Mouse (Mus musculus): ENCODE measurements around the gene Sh3kbp1.

The Sh3kbp1 gene

DNA sequence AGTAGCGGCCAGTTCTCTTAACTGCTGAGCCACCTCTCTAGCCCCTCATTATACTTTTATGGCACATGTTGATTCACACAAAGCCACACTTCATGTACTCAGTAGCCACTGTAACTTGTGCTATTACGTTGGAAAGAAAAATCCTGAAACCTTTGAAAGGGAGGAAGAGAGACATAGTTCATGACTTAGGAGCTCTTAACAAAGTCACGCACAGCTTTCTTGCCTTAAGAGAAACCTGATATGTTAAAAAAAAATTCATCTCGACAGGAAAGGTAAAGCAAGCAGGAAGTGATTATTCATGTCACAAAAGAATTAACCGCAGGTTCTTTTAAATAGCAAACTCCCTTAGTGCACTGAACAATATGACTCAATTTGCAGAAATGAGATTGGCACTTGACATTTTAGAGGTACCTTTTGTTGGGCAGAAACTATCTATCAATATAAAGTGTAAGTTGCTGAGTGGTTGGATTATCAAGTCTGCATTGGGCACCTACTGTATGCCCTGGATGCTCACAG, 51.3 kb downstream of the Sh3kbp1 start:
- no peak for DNase-seq

DNA sequence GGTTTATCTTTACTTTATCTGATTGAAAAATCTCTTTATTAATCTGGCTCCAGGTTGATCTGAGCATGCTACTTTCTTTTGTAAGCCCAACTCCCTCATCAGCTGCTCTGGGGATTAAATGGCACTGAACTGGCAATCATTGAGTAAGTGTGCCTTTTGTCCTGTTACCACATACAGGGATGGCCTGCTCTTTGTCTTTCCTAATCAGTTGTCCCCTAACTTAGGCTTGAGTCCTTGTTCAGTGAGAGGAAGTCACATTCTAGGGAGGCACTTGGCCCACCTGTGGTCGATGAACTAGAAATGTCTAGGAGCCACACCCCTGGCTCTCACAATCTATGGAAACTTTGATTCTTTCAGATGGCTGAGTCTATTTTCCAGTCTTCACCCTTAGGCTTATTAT, 58.4 kb downstream of the Sh3kbp1 start:
- DNase-seq = no peak

DNA sequence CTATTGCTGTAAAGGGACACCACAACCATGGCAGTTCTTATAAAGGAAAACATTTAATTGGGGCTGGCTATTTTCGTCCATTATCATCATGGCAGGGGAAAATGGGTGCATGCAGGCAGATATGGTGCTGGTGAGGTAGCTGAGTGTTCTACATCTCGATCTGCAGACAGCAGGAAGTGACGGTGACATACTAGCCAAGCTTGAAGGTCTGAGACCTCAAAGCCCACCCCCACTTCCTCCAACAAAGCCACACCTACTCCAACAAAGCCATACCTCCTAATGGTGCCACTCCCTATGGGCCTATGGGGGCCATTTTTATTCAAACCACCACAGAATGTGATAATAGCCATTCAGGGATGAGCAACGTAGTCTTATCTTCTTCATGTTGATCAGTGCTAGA, 59.8 kb downstream of the Sh3kbp1 start:
- no peak for DNase-seq

DNA sequence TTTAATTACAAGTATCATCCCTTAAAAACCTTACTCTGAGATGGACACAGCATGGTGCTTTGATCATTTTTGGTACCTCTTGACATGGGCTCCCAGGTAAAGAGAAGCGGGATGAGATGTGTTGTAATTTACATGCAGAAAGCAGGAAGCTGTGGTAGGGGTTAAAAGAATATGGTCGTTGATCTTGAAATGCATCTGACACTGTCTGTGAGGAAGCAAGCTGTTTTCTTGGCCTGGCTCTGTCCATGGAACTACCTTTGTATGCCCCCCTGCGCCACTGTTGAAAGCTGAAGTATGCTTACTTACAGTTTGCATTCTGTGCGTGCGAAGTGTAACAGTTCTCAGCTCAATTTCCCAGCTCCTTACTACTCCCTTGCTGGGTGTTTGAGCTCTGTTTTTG, 61.6 kb downstream of the Sh3kbp1 start:
- DNase-seq = no peak

DNA sequence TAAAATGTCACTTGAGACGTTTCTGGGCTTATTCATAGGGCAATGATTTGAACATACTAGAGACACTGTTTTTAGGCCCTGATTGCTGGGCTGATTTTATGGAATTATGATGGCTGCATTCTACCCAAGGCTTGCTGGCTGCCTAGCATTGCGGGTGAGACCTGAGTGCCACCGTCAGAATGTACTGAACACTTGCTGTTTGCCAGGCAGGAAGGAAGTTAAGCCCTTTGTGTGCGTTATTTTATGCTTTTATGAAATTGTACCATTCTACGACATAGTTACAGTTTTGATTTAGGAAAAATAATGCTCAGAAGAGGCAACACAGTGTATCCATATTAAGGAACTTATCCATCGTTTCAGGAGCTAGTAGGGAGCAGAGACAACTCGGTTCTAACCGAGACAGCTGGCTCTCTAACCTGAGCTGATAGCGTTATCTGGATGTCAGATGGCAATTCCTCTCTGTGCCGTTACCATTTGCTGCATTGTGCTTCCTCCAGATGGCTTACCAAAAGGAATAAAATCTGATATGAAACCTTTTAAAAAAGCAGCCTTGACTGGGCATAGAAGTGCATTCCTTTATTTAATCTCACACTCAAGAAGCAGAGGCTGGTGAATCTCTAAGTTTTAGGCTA, 62.8 kb downstream of the Sh3kbp1 start:
- DNase-seq = no peak

GRCm38 (mm10) chrX:159693126-159693525, 66.1 kb downstream of the Sh3kbp1 start:
- DNase-seq = no peak

DNA sequence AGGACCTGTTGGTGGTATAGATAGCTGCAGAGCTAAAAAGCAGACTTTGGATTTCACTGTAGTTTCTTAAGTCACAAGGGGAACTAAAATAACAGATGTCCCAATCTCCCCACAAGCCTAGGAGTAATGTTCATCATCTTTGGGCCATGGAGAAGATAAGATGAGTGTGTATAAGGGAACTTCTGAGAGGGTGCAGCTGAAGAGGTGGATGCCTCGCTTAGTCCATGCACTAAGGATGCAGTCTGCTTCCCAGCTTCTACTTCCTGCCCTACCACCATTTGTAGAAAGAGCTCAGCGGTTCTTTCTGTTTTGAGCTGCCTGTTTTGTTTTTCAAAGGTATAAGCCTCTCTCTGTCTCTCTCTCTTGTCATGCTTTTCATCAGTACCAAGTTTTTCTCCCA, 69.5 kb downstream of the Sh3kbp1 start:
- DNase-seq = no peak

GRCm38 (mm10) chrX:159697030-159697454, 70.0 kb downstream of the Sh3kbp1 start:
- no peak for DNase-seq

DNA sequence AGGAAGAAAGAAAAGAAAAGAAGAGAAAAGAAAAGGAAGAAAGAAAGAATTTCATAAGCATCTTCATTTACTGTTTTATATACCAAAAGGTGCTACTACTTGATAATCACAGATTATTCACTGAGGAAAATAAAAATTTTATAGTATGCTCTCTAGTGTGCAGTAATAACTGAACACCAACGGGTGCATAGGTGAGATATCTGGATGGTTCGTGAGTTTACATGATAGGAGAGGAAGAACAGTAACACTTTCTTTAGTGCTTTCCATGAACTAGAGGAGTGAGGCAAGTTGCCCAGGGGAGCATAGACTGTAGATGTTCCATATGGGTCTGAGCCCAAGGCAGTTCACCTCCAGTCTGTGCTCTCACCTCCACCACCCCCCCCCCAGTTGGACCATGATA, 75.8 kb downstream of the Sh3kbp1 start:
- DNase-seq = no peak

DNA sequence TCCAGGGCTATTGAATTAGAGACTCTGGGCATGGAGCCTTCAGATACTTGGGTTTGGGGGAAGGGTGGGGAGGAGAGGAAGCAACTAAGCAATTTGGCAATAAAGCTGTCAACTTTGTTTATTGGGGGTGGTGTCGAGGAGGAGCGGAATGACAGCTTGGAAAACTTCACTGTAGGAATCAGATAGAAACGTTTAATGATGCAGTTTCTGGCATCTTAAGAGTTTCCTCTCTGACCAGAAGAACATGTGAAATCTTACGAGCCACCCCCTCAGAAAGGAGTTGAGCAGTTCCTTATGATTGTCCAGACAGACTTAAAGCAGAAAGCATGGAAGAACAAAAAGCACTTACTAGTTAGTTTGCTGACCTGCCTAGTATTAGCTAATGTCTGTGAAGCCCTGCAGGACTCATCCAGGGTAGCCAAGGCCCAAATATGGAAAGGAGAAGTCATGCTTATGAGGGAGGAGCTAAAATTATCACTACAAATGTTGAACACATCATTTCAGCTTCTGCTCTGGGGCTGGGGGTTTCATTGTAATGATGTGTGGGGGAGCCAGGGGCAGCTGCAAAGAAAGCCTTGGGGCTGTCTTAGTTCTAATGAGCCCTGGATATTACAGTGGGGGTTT, 77.4 kb downstream of the Sh3kbp1 start:
- no peak for DNase-seq

DNA sequence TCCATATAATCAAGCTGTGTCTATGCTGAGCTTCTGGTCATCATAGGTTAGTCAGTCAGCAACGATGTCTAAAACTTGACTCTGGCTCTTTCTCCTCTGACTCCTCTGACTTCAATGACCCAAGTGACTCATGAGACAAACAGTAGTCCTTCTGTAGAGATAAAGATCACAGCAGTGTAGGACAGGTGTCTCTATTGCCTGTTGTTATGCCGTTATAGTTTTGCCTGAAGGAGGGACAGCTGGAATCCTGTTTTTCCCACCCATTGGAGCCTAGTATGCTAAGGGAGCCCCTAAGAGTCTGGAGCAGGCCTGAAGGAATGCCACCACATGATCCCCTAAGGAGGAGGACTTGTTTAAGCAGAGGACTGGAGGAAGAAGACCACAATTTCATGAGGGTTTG, 78.3 kb downstream of the Sh3kbp1 start:
- DNase-seq = no peak

- no peak for DNase-seq
These were observed 81.2 kb downstream of the Sh3kbp1 start for GRCm38 (mm10) chrX:159708076-159708830.

GRCm38 (mm10) chrX:159709296-159709695, 82.2 kb downstream of the Sh3kbp1 start:
- DNase-seq = no peak

GRCm38 (mm10) chrX:159711070-159712029, 84.3 kb downstream of the Sh3kbp1 start:
- DNase-seq = no peak

DNA sequence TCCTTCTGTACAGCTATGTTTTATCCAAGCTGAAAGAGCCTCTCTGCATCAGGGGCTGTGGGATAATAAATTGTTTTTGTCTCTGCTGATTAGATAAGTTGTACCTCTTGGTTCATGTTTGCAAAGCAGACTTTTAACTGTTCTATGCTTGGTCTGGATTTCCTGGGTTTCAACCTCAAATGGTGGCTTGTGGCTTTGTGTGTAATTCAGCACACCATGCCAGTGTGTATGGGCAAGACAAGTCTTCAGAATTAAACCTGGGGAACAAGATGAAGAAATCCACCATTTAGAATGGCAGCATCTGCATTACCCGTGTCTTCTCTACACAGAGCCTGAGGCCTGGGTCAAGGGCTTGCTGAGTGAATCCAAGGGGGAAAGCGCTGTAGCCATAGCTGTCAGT, 86.1 kb downstream of the Sh3kbp1 start:
- DNase-seq = no peak

GRCm38 (mm10) chrX:159721390-159721789, 94.3 kb downstream of the Sh3kbp1 start:
- DNase-seq = no peak

DNA sequence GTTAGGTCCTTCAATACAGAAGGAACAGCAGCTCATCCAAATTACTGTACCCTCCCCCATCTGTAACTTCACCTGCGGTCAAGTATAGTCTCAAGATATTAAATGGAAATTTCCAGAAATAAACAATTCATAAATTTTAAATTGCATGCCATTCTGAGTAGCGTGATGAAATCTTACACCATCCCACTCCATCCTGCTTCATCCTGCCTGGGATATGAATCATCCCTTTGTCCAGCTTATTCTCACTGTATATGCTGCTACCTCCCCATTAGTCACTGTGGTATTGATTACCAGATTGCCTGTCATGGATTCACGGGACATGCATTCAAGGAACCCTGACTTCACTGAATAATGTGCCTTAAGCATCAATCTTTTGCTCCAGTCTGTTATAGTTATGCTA, 104.3 kb downstream of the Sh3kbp1 start:
- DNase-seq = no peak

GRCm38 (mm10) chrX:159732845-159733244, 105.8 kb downstream of the Sh3kbp1 start:
- DNase-seq = no peak

- DNase-seq = no peak
These were observed 106.9 kb downstream of the Sh3kbp1 start for GRCm38 (mm10) chrX:159733948-159734347.

GRCm38 (mm10) chrX:159735513-159736099, 108.5 kb downstream of the Sh3kbp1 start:
- peak; percentile 7 to 12 for DNase-seq

DNA sequence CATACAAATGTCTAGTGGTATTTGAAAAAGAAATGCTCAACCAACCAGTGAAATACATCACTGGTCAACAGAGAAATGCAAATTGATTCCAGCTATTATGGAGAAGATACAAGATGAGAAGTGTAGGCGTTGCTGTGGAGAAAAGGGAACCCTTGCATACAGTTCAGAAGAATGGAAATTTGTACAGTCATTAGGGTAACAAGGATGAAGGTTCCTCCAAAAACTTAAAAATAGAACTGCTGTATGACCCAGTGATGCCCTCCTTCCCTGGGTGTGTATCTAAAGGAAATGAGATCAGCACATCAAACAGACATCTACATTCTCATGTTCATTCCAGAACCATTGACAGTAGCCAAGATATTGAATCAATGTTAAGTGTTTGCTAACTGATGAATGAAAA, 110.3 kb downstream of the Sh3kbp1 start:
- no peak for DNase-seq

- peak in 1 of 2 experiments; percentile 14 for DNase-seq
These were observed 117.0 kb downstream of the Sh3kbp1 start for GRCm38 (mm10) chrX:159744035-159744434.

All from lung, adult 18-20 months (tissue).